Mouse (Mus musculus): ENCODE results near the gene AC131692.1. TPM values are rescaled to one million over a fixed set of nuclear protein-coding genes. Genes with fewer than 3 reads are reported as not detected.
"Not testable (repeated sequence)": the region's sequence is repeated elsewhere in the genome, so short reads cannot be mapped to it uniquely, and the experiment has no call there.

AC131692.1 gene
- total and polyA plus RNA-seq, 3 experiments = not detected

GRCm38 (mm10) chr19:6123330-6123729, 29.1 kb downstream of the AC131692.1 start:
- no peak overlapping the region for H3K4me3 ChIP-seq
- no peak overlapping the region for H3K27ac ChIP-seq
- intact Hi-C loops (cut with DNase I) = loop anchor here (10.0 kb wide), 1 partner anchor 79 kb away; the partner anchor contains the start of gene Syvn1
- H3K4me1 ChIP-seq (ENCODE audit: control insufficient read depth, insufficient read depth, low read length) = peaks cover 3% of the 10 kb centered on the region; the same call in 1 of the 2 replicates
- H3K79me2 ChIP-seq (replicated peaks; ENCODE audit: control insufficient read depth, insufficient read depth, low read length) = no peaks in the 10 kb centered on the region
- WGBS = 75% methylated on average over 8 of the region's 8 CpGs
- no peaks in the 10 kb centered on the region for H3K27me3 ChIP-seq (ENCODE audit: control insufficient read depth, insufficient read depth, low read length)
- no peak overlapping the region for H3K9ac ChIP-seq (ENCODE audit: low read depth, low read length)
- DNase-seq = no peak
- H3K36me3 ChIP-seq (ENCODE audit: control insufficient read depth, insufficient read depth, low read length) = no peaks in the 10 kb centered on the region
- TF ChIP-seq EP300 (IDR thresholded peaks at IDR 0.05; ENCODE audit: insufficient read depth, low read depth, low read length) = no peak
- no peak for TF ChIP-seq POLR2A (IDR thresholded peaks at IDR 0.05; ENCODE audit: insufficient read depth, low read depth, low read length)
- TF ChIP-seq CTCF (IDR thresholded peaks at IDR 0.05) = no peak

- no peaks in the 10 kb centered on the region for H3K79me2 ChIP-seq (replicated peaks; ENCODE audit: control insufficient read depth, insufficient read depth, low read length)
- no peak overlapping the region for H3K4me3 ChIP-seq
- no peak for TF ChIP-seq EP300 (IDR thresholded peaks at IDR 0.05; ENCODE audit: insufficient read depth, low read depth, low read length)
- no peak for DNase-seq
- H3K27ac ChIP-seq = no peak overlapping the region
- no peaks in the 10 kb centered on the region for H3K36me3 ChIP-seq (ENCODE audit: control insufficient read depth, insufficient read depth, low read length)
- H3K4me1 ChIP-seq (ENCODE audit: control insufficient read depth, insufficient read depth, low read length) = peaks cover 1% of the 10 kb centered on the region; the same call in 1 of the 2 replicates
- intact Hi-C loops (cut with DNase I) = loop anchor here (5.0 to 10.0 kb wide), 2 partner anchors 80 to 398 kb away; partner anchors contain the start of genes Ehbp1l1, Fam89b and Syvn1
- 44% methylated on average over 2 of the region's 2 CpGs for WGBS
- no peak overlapping the region for H3K9ac ChIP-seq (ENCODE audit: low read depth, low read length)
- H3K27me3 ChIP-seq (ENCODE audit: control insufficient read depth, insufficient read depth, low read length) = no peaks in the 10 kb centered on the region
Measured at GRCm38 (mm10) chr19:6124898-6125297, 30.7 kb downstream of the AC131692.1 start.

GRCm38 (mm10) chr19:6126289-6126688, 32.1 kb downstream of the AC131692.1 start:
- no peaks in the 10 kb centered on the region for H3K79me2 ChIP-seq (replicated peaks; ENCODE audit: control insufficient read depth, insufficient read depth, low read length)
- no peak overlapping the region for H3K4me3 ChIP-seq
- no peak for DNase-seq
- TF ChIP-seq CTCF (IDR thresholded peaks at IDR 0.05) = peak; percentile 93
- TF ChIP-seq EP300 (IDR thresholded peaks at IDR 0.05; ENCODE audit: insufficient read depth, low read depth, low read length) = no peak
- 22% methylated on average over 4 of the region's 4 CpGs for WGBS
- no peak overlapping the region for H3K9ac ChIP-seq (ENCODE audit: low read depth, low read length)
- H3K4me1 ChIP-seq (ENCODE audit: control insufficient read depth, insufficient read depth, low read length) = peaks cover 1% of the 10 kb centered on the region; the same call in 1 of the 2 replicates
- intact Hi-C loops (cut with DNase I) = loop anchor here (5.0 to 10.0 kb wide), 2 partner anchors 81 to 399 kb away; partner anchors contain the start of genes Ehbp1l1, Fam89b and Syvn1
- H3K36me3 ChIP-seq (ENCODE audit: control insufficient read depth, insufficient read depth, low read length) = no peaks in the 10 kb centered on the region
- no peaks in the 10 kb centered on the region for H3K27me3 ChIP-seq (ENCODE audit: control insufficient read depth, insufficient read depth, low read length)
- no peak overlapping the region for H3K27ac ChIP-seq

- Histone ChIP-seq H3K27ac (peak overlapping the region; percentile 91), H3K9ac (ENCODE audit: low read depth, low read length) (peak overlapping the region; percentile 27; the same call in 1 of the 2 replicates), H3K4me3 (peak overlapping the region; percentile 90), H3K79me2 (replicated peaks; ENCODE audit: control insufficient read depth, insufficient read depth, low read length) (no peaks in the 10 kb centered on the region), H3K36me3 (ENCODE audit: control insufficient read depth, insufficient read depth, low read length) (no peaks in the 10 kb centered on the region), H3K27me3 (ENCODE audit: control insufficient read depth, insufficient read depth, low read length) (no peaks in the 10 kb centered on the region), H3K4me1 (ENCODE audit: control insufficient read depth, insufficient read depth, low read length) (peaks cover 1% of the 10 kb centered on the region; the same call in 1 of the 2 replicates)
- WGBS = 54% methylated on average over 10 of the region's 10 CpGs
- DNase-seq = no peak
- intact Hi-C loops (cut with DNase I) = loop anchor here (1.0 to 10.0 kb wide), 3 partner anchors 82 to 400 kb away; partner anchors contain the start of genes Ehbp1l1, Fam89b and Syvn1
- no peak for TF ChIP-seq POLR2A (IDR thresholded peaks at IDR 0.05; ENCODE audit: insufficient read depth, low read depth, low read length)
- TF ChIP-seq CTCF (IDR thresholded peaks at IDR 0.05) = no peak
- no peak for TF ChIP-seq EP300 (IDR thresholded peaks at IDR 0.05; ENCODE audit: insufficient read depth, low read depth, low read length)
Measured at GRCm38 (mm10) chr19:6126789-6127580, 32.8 kb downstream of the AC131692.1 start.

GRCm38 (mm10) chr19:6127760-6128341, 33.6 kb downstream of the AC131692.1 start, which contains the start of gene Snx15:
TSS of gene Snx15 (minus strand) at chr19:6128304.
- peak within 1 kb of the TSS; percentile 81 for H3K9ac ChIP-seq (ENCODE audit: low read depth, low read length)
- peak within 1 kb of the TSS; percentile 90 for H3K4me3 ChIP-seq
- no peaks in the 10 kb centered on the region for H3K27me3 ChIP-seq (ENCODE audit: control insufficient read depth, insufficient read depth, low read length)
- peaks cover 1% of the 10 kb centered on the region; the same call in 1 of the 2 replicates for H3K4me1 ChIP-seq (ENCODE audit: control insufficient read depth, insufficient read depth, low read length)
- H3K36me3 ChIP-seq (ENCODE audit: control insufficient read depth, insufficient read depth, low read length) = no peaks in the 10 kb centered on the region
- peak; percentile 56; the same call in 1 of the 2 replicates for TF ChIP-seq EP300 (IDR thresholded peaks at IDR 0.05; ENCODE audit: insufficient read depth, low read depth, low read length)
- TF ChIP-seq POLR2A (IDR thresholded peaks at IDR 0.05; ENCODE audit: insufficient read depth, low read depth, low read length) = peak; percentile 67
- no peak for TF ChIP-seq CTCF (IDR thresholded peaks at IDR 0.05)
- intact Hi-C loops (cut with DNase I) = loop anchor here (1.0 to 10.0 kb wide), 5 partner anchors 12 to 401 kb away; partner anchors contain the start of genes Batf2, Ehbp1l1, Fam89b and Syvn1
- WGBS = under 1% methylated on average over 32 of the region's 32 CpGs
- peak within 1 kb of the TSS; percentile 91 for H3K27ac ChIP-seq
- H3K79me2 ChIP-seq (replicated peaks; ENCODE audit: control insufficient read depth, insufficient read depth, low read length) = no peaks in the 10 kb centered on the region
- peak; percentile 93 to 96 for DNase-seq

- H3K36me3 ChIP-seq (ENCODE audit: control insufficient read depth, insufficient read depth, low read length); H3K4me1 ChIP-seq (ENCODE audit: control insufficient read depth, insufficient read depth, low read length); H3K4me3 ChIP-seq; intact Hi-C loops (cut with DNase I); H3K9ac ChIP-seq (ENCODE audit: low read depth, low read length); H3K27me3 ChIP-seq (ENCODE audit: control insufficient read depth, insufficient read depth, low read length); H3K79me2 ChIP-seq (replicated peaks; ENCODE audit: control insufficient read depth, insufficient read depth, low read length); DNase-seq; H3K27ac ChIP-seq: not testable (repeated sequence)
- 72% methylated on average over 7 of the region's 7 CpGs for WGBS
Measured at GRCm38 (mm10) chr19:6130414-6131128, 36.4 kb downstream of the AC131692.1 start.

Data from heart, adult 2 months (tissue).